Mouse (Mus musculus): ENCODE results near the gene Noto. TPM values are rescaled to one million over a fixed set of nuclear protein-coding genes. Genes with fewer than 3 reads are reported as not detected.

Noto gene
- polyA plus RNA-seq, 1 experiment from 2014 or later: not detected

Other genes with a start within 250 kb of the Noto start
- gene Emx1, start 236.4 kb upstream of the Noto start, polyA plus RNA-seq (2015; fragmentation: Nextera tagmentation; extraction: Ambion mirVana): 57.5 and 59.7 TPM in 2 replicates
- gene Sfxn5, start 90.5 kb upstream of the Noto start, polyA plus RNA-seq (2015; fragmentation: Nextera tagmentation; extraction: Ambion mirVana): 23.1 and 27.1 TPM in 2 replicates
- 15.4 and 19.3 TPM in 2 replicates for gene Rab11fip5, start 49.3 kb upstream of the Noto start, polyA plus RNA-seq (2015; fragmentation: Nextera tagmentation; extraction: Ambion mirVana)
- gene Smyd5, start 8.1 kb downstream of the Noto start, polyA plus RNA-seq (2015; fragmentation: Nextera tagmentation; extraction: Ambion mirVana): 57.9 and 69.8 TPM in 2 replicates
- 666 and 671 TPM in 2 replicates for gene Cct7, start 27.6 kb downstream of the Noto start, polyA plus RNA-seq (2015; fragmentation: Nextera tagmentation; extraction: Ambion mirVana)
- gene Pradc1, start 28.1 kb downstream of the Noto start, polyA plus RNA-seq (2015; fragmentation: Nextera tagmentation; extraction: Ambion mirVana): 24.5 and 28.6 TPM in 2 replicates
- 7.4 and 9.5 TPM in 2 replicates for gene Fbxo41, start 79.1 kb downstream of the Noto start, polyA plus RNA-seq (2015; fragmentation: Nextera tagmentation; extraction: Ambion mirVana)
- 0.11 and 0.28 TPM in 2 replicates for gene Egr4, start 89.7 kb downstream of the Noto start, polyA plus RNA-seq (2015; fragmentation: Nextera tagmentation; extraction: Ambion mirVana)
- gene Alms1, start 163.6 kb downstream of the Noto start, polyA plus RNA-seq (2015; fragmentation: Nextera tagmentation; extraction: Ambion mirVana): 4.8 and 6.2 TPM in 2 replicates

Data from forebrain, embryonic 16.5 days (tissue).